Mouse (Mus musculus) ES-E14 (cell line): ENCODE data around the gene Prtg.

Experiments used
- HCFC1 ChIP-seq: IDR thresholded peaks from 2 replicates; pipeline ENCODE4 v1.6.1; 2012; ENCODE audit warnings: low read length, inconsistent platforms, borderline replicate concordance; ENCODE audit not compliant: insufficient read depth
- MAFK ChIP-seq: IDR thresholded peaks from 2 replicates; pipeline ENCODE4 v1.6.1; 2014; ENCODE audit warnings: mild to moderate bottlenecking, low read depth, low read length, inconsistent platforms; ENCODE audit not compliant: insufficient read depth
- ZC3H11A ChIP-seq: IDR thresholded peaks from 2 replicates; pipeline ENCODE4 v1.6.1; 2012; ENCODE audit warnings: low read depth, mild to moderate bottlenecking, inconsistent platforms, low read length, borderline replicate concordance
- ZNF384 ChIP-seq: IDR thresholded peaks from 2 replicates; pipeline ENCODE4 v1.6.1; 2012; ENCODE audit warnings: low read depth, low read length, inconsistent platforms

- TF ChIP-seq HCFC1 (no peak), MAFK (no peak), ZC3H11A (no peak), ZNF384 (no peak)
These were observed 104.7 kb downstream of the Prtg start for GRCm38 (mm10) chr9:72911381-72911780.
